Mouse (Mus musculus) lung, adult 2 months (tissue): ENCODE data around the gene Otof.

Source experiments
- CTCF ChIP-seq: fragments of 200-500 bp; IDR thresholded peaks from 2 replicates; pipeline ENCODE4 v1.5.1; 2011; ENCODE audit warnings: mild to moderate bottlenecking, low read length, control low read depth; ENCODE audit not compliant: insufficient read depth
- POLR2A ChIP-seq: fragments of 200-500 bp; IDR thresholded peaks from 2 replicates; pipeline ENCODE4 v1.6.1; 2011; ENCODE audit warnings: low read depth, mild to moderate bottlenecking, control low read depth, low read length, borderline replicate concordance; ENCODE audit errors: extremely low read depth

DNA sequence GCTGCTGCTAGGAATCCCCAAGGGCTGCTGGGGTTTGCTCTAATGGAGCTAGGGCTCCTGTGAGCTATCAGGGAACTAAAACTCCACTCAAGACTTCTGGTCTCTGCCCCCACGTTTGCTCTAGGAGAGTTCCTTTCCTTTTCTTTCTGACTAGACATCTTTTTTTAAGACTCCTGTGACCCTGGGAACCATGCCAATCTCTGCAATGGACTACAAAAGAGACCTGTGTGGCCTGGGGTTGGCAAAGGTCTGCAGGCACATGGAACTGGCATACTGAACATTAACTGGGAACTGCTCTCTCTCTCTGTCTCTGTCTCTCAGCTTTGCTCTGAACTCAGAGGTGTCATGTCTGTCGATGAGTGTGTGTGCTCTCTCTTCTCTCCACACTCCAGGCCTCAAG, 46.4 kb downstream of the Otof start:
- TF ChIP-seq CTCF = no peak
- no peak for TF ChIP-seq POLR2A
